Mouse (Mus musculus) embryonic facial prominence, embryonic 11.5 days (tissue): ENCODE data around the gene Ift81. TPM values are rescaled to one million over a fixed set of nuclear protein-coding genes. Genes with fewer than 3 reads are reported as not detected.
"Not testable (repeated sequence)": the region's sequence is repeated elsewhere in the genome, so short reads cannot be mapped to it uniquely, and the experiment has no call there.

Experiments used
- ATAC-seq: fragments of 200-750 bp; cut with Nextera tagmentation; replicated peaks from 2 replicates; pipeline ENCODE4 v1.8.0; 2017; ENCODE audit warnings: low read depth; ENCODE audit not compliant: insufficient number of reproducible peaks, low FRiP score, low TSS enrichment
- DNase-seq: peaks from one replicate; pipeline ENCODE4 v3.0.0-alpha.2; 2015; ENCODE audit warnings: low spot score
- H3K27ac ChIP-seq: fragments of 300-500 bp; sonication (generic); replicated peaks from 2 replicates; pipeline ENCODE4 v1.5.1; 2014; ENCODE audit warnings: mild to moderate bottlenecking, low read depth, low read length, control low read depth
- H3K27me3 ChIP-seq: fragments of 300-500 bp; sonication (generic); 2 replicates; pipeline ENCODE4 v1.6.1; 2014; ENCODE audit warnings: mild to moderate bottlenecking, low read length, moderate library complexity, mixed read lengths; ENCODE audit not compliant: control insufficient read depth, insufficient read depth
- H3K36me3 ChIP-seq: fragments of 300-500 bp; sonication (generic); replicated peaks from 2 replicates; pipeline ENCODE4 v1.6.1; 2014; ENCODE audit warnings: low read depth, mild to moderate bottlenecking, low read length, moderate library complexity, mixed read lengths; ENCODE audit not compliant: control insufficient read depth, insufficient read depth
- H3K4me1 ChIP-seq: fragments of 300-500 bp; sonication (generic); 2 replicates; pipeline ENCODE4 v1.6.1; 2014; ENCODE audit warnings: low read length, mixed read lengths; ENCODE audit not compliant: control insufficient read depth, insufficient read depth
- H3K4me2 ChIP-seq: fragments of 300-500 bp; sonication (generic); 2 replicates; pipeline ENCODE4 v1.6.1; 2014; ENCODE audit warnings: low read depth, mild to moderate bottlenecking, control low read depth, low read length, moderate library complexity
- H3K4me3 ChIP-seq: fragments of 300-500 bp; sonication (generic); 2 replicates; pipeline ENCODE4 v1.5.1; 2014; ENCODE audit warnings: low read depth, low read length, control low read depth
- H3K9ac ChIP-seq: fragments of 300-500 bp; sonication (generic); replicated peaks from 2 replicates; pipeline ENCODE4 v1.6.1; 2014; ENCODE audit warnings: mild to moderate bottlenecking, control low read depth, low read length
- H3K9me3 ChIP-seq: fragments of 300-500 bp; sonication (generic); replicated peaks from 2 replicates; pipeline ENCODE4 v1.6.1; 2016; ENCODE audit warnings: mild to moderate bottlenecking, low read length, inconsistent platforms, mixed read lengths; ENCODE audit not compliant: control insufficient read depth
- WGBS: fragments of 180-500 bp; shearing (Covaris S2); extraction: QIAGEN DNeasy Blood & Tissue Kit; methylation state at CpG from one replicate; pipeline ENCODE4 v1.1.7; 2014; 5-methylcytosine and 5-hydroxymethylcytosine counted together
- polyA plus RNA-seq: library from polyadenylated mRNA; unstranded; fragments of >200 nt; fragmentation: Nextera tagmentation; extraction: Ambion mirVana; gene quantifications from 2 replicates; pipeline ENCODE4 v1.2.1, GENCODE M21; 2014

The Ift81 gene
- polyA plus RNA-seq, 1 experiment from 2014 or later = 39.6 TPM

GRCm38 (mm10) chr5:122649264-122649663, 34.9 kb upstream of the Ift81 start:
- no peaks in the 10 kb centered on the region for H3K9me3 ChIP-seq
- no peaks in the 10 kb centered on the region for H3K36me3 ChIP-seq
- H3K4me3 ChIP-seq = no peak overlapping the region
- no peak overlapping the region for H3K4me2 ChIP-seq
- H3K4me1 ChIP-seq = no peaks in the 10 kb centered on the region
- no peak overlapping the region for H3K9ac ChIP-seq
- H3K27me3 ChIP-seq = no peaks in the 10 kb centered on the region
- ATAC-seq (no peak), DNase-seq (no peak)
- 84% methylated on average over 8 of the region's 8 CpGs for WGBS
- no peak overlapping the region for H3K27ac ChIP-seq

GRCm38 (mm10) chr5:122647952-122648374, 33.6 kb upstream of the Ift81 start:
- H3K27ac ChIP-seq, H3K4me2 ChIP-seq, H3K4me3 ChIP-seq, ATAC-seq, DNase-seq, H3K9me3 ChIP-seq, H3K36me3 ChIP-seq, H3K9ac ChIP-seq, H3K4me1 ChIP-seq, H3K27me3 ChIP-seq: not testable (repeated sequence)
- 95% methylated on average over 14 of the region's 14 CpGs for WGBS

- 75% methylated on average over 9 of the region's 9 CpGs for WGBS
- DNase-seq (no peak), ATAC-seq (no peak)
- no peaks in the 10 kb centered on the region for H3K4me1 ChIP-seq
- H3K4me2 ChIP-seq = no peak overlapping the region
- no peaks in the 10 kb centered on the region for H3K27me3 ChIP-seq
- H3K4me3 ChIP-seq = no peak overlapping the region
- H3K27ac ChIP-seq = no peak overlapping the region
- H3K9ac ChIP-seq = no peak overlapping the region
- no peaks in the 10 kb centered on the region for H3K36me3 ChIP-seq
- no peaks in the 10 kb centered on the region for H3K9me3 ChIP-seq
These were observed 33.1 kb upstream of the Ift81 start for GRCm38 (mm10) chr5:122647256-122647924.

- Histone ChIP-seq H3K27me3 (no peaks in the 10 kb centered on the region), H3K4me1 (no peaks in the 10 kb centered on the region), H3K4me2 (no peak overlapping the region), H3K4me3 (no peak overlapping the region), H3K9me3 (no peaks in the 10 kb centered on the region), H3K27ac (no peak overlapping the region), H3K36me3 (no peaks in the 10 kb centered on the region), H3K9ac (no peak overlapping the region)
- 87% methylated on average over 11 of the region's 11 CpGs for WGBS
- no peak for ATAC-seq
- no peak for DNase-seq
These were observed 31.7 kb upstream of the Ift81 start for GRCm38 (mm10) chr5:122646050-122646449.

GRCm38 (mm10) chr5:122645290-122645689, 31.0 kb upstream of the Ift81 start:
- no peak overlapping the region for H3K4me2 ChIP-seq
- H3K36me3 ChIP-seq = no peaks in the 10 kb centered on the region
- ATAC-seq (no peak), DNase-seq (no peak)
- WGBS = 89% methylated on average over 6 of the region's 6 CpGs
- no peaks in the 10 kb centered on the region for H3K27me3 ChIP-seq
- no peaks in the 10 kb centered on the region for H3K4me1 ChIP-seq
- no peak overlapping the region for H3K9ac ChIP-seq
- no peak overlapping the region for H3K27ac ChIP-seq
- H3K4me3 ChIP-seq = no peak overlapping the region
- H3K9me3 ChIP-seq = no peaks in the 10 kb centered on the region

- no peak overlapping the region for H3K4me2 ChIP-seq
- H3K36me3 ChIP-seq = no peaks in the 10 kb centered on the region
- no peaks in the 10 kb centered on the region for H3K9me3 ChIP-seq
- H3K27ac ChIP-seq = no peak overlapping the region
- no peaks in the 10 kb centered on the region for H3K27me3 ChIP-seq
- no peak overlapping the region for H3K9ac ChIP-seq
- WGBS = 84% methylated on average over 15 of the region's 15 CpGs
- no peak for DNase-seq
- no peaks in the 10 kb centered on the region for H3K4me1 ChIP-seq
- no peak for ATAC-seq
- no peak overlapping the region for H3K4me3 ChIP-seq
These were observed 29.8 kb upstream of the Ift81 start for GRCm38 (mm10) chr5:122644111-122644607.

GRCm38 (mm10) chr5:122643701-122644100, 29.4 kb upstream of the Ift81 start, which contains the start of gene P2rx7:
P2rx7 (plus strand) TSS chr5:122643911.
- Histone ChIP-seq H3K4me1 (no peaks in the 10 kb centered on the region), H3K27ac (no peak within 1 kb of the TSS), H3K9me3 (no peaks in the 10 kb centered on the region), H3K36me3 (no peaks in the 10 kb centered on the region), H3K9ac (no peak within 1 kb of the TSS), H3K27me3 (no peaks in the 10 kb centered on the region), H3K4me3 (no peak within 1 kb of the TSS), H3K4me2 (no peak within 1 kb of the TSS)
- no peak for ATAC-seq
- 78% methylated on average over 12 of the region's 12 CpGs for WGBS
- no peak for DNase-seq

- H3K4me3 ChIP-seq = no peak overlapping the region
- no peak for ATAC-seq
- no peak overlapping the region for H3K27ac ChIP-seq
- H3K9me3 ChIP-seq = no peaks in the 10 kb centered on the region
- H3K4me2 ChIP-seq = no peak overlapping the region
- WGBS = 82% methylated on average over 5 of the region's 5 CpGs
- no peaks in the 10 kb centered on the region for H3K4me1 ChIP-seq
- DNase-seq = no peak
- H3K9ac ChIP-seq = no peak overlapping the region
- H3K36me3 ChIP-seq = no peaks in the 10 kb centered on the region
- H3K27me3 ChIP-seq = no peaks in the 10 kb centered on the region
These were observed 25.7 kb upstream of the Ift81 start for GRCm38 (mm10) chr5:122639986-122640385.
